Mouse (Mus musculus): ENCODE measurements around the gene Rpain.

The Rpain gene

GRCm38 (mm10) chr11:70982557-70983228 is 12.7 kb downstream of the Rpain start, which contains the start of gene C1qbp:
TSS of gene C1qbp (minus strand) at chr11:70983026.
- peak; percentile 95 for DNase-seq (ENCODE audit: inconsistent ontology term)

- DNase-seq (ENCODE audit: inconsistent ontology term) = no peak
These were observed 31.2 kb downstream of the Rpain start for GRCm38 (mm10) chr11:71001167-71001566.

GRCm38 (mm10) chr11:71003611-71004315 is 33.8 kb downstream of the Rpain start:
- no peak for DNase-seq (ENCODE audit: inconsistent ontology term)

- DNase-seq (ENCODE audit: inconsistent ontology term) = peak; percentile 96
These were observed 34.3 kb downstream of the Rpain start, which contains the start of gene Dhx33 for GRCm38 (mm10) chr11:71004316-71004773. TSS of gene Dhx33 (minus strand) at chr11:71004437.

GRCm38 (mm10) chr11:71005046-71005445 is 35.0 kb downstream of the Rpain start:
- DNase-seq (ENCODE audit: inconsistent ontology term) = no peak

- DNase-seq (ENCODE audit: inconsistent ontology term) = no peak
These were observed 37.0 kb downstream of the Rpain start for GRCm38 (mm10) chr11:71007026-71007425.

GRCm38 (mm10) chr11:71007831-71008230 is 37.8 kb downstream of the Rpain start:
- no peak for DNase-seq (ENCODE audit: inconsistent ontology term)

GRCm38 (mm10) chr11:71008321-71008720 is 38.3 kb downstream of the Rpain start:
- no peak for DNase-seq (ENCODE audit: inconsistent ontology term)

- DNase-seq (ENCODE audit: inconsistent ontology term) = no peak
These were observed 42.7 kb downstream of the Rpain start for GRCm38 (mm10) chr11:71012743-71013142.

- DNase-seq (ENCODE audit: inconsistent ontology term) = no peak
These were observed 47.0 kb downstream of the Rpain start for GRCm38 (mm10) chr11:71017051-71017450.

GRCm38 (mm10) chr11:71018416-71019200 is 48.6 kb downstream of the Rpain start:
- no peak for DNase-seq (ENCODE audit: inconsistent ontology term)

- DNase-seq (ENCODE audit: inconsistent ontology term) = peak; percentile 99
These were observed 49.4 kb downstream of the Rpain start, which contains the start of the genes Mis12 and Derl2 for GRCm38 (mm10) chr11:71019201-71020068. TSS of gene Mis12 (plus strand) at chr11:71019611. TSS of gene Derl2 (minus strand) at chr11:71019841.
